Mouse (Mus musculus) spleen, adult 2 months (tissue): ENCODE measurements around the gene Fam131c. TPM values are rescaled to one million over a fixed set of nuclear protein-coding genes. Genes with fewer than 3 reads are reported as not detected.

Experiments used
- DNase-seq, 2 experiments: peaks; one replicate each; pipeline versions ENCODE4 v3.0.0 to v3.0.0-alpha.2; 2012 to 2021; ENCODE audit warnings: low spot score in 2 of 2, low read depth in 1 of 2
- H3K27ac ChIP-seq: fragments of 200-500 bp; 2 replicates; pipeline ENCODE4 v1.5.1; 2012; ENCODE audit warnings: low read length, inconsistent platforms; ENCODE audit not compliant: insufficient read depth
- H3K27me3 ChIP-seq: fragments of 200-500 bp; 2 replicates; pipeline ENCODE4 v1.6.1; 2012; ENCODE audit warnings: mild to moderate bottlenecking, moderate library complexity, low read length, inconsistent platforms; ENCODE audit not compliant: control insufficient read depth, insufficient read depth
- H3K36me3 ChIP-seq: fragments of 200-500 bp; 2 replicates; pipeline ENCODE4 v1.6.1; 2012; ENCODE audit warnings: mild to moderate bottlenecking, low read length, inconsistent platforms; ENCODE audit not compliant: control insufficient read depth, insufficient read depth
- H3K4me1 ChIP-seq: fragments of 200-500 bp; 2 replicates; pipeline ENCODE4 v1.6.1; 2011; ENCODE audit warnings: inconsistent platforms; ENCODE audit not compliant: control insufficient read depth, insufficient read depth, insufficient read length
- H3K4me3 ChIP-seq: fragments of 200-500 bp; 2 replicates; pipeline ENCODE4 v1.5.1; 2011; ENCODE audit warnings: mild to moderate bottlenecking, inconsistent platforms; ENCODE audit not compliant: insufficient read depth, insufficient read length; ENCODE audit errors: extremely low read depth
- CTCF ChIP-seq: fragments of 200-500 bp; IDR thresholded peaks from 2 replicates; pipeline ENCODE4 v1.5.1; 2011; ENCODE audit warnings: mild to moderate bottlenecking, inconsistent platforms; ENCODE audit not compliant: insufficient read depth, insufficient read length, insufficient replicate concordance; ENCODE audit errors: extremely low read depth
- POLR2A ChIP-seq: fragments of 200-500 bp; IDR thresholded peaks from 2 replicates; pipeline ENCODE4 v1.6.1; 2011; ENCODE audit warnings: low read depth, low read length, inconsistent platforms
- WGBS: fragments of 180-500 bp; shearing (Covaris S2); methylation state at CpG from one replicate; pipeline ENCODE4 v1.1.7; 2018; 5-methylcytosine and 5-hydroxymethylcytosine counted together
- polyA plus RNA-seq: library from polyadenylated mRNA; depleted of rRNA; stranded (reverse); fragments of >200 nt; gene quantifications from 2 replicates; pipeline ENCODE4 v1.2.3, GENCODE M21; 2012

Fam131c gene
- polyA plus RNA-seq, 1 experiment: 0.22 TPM

DNA sequence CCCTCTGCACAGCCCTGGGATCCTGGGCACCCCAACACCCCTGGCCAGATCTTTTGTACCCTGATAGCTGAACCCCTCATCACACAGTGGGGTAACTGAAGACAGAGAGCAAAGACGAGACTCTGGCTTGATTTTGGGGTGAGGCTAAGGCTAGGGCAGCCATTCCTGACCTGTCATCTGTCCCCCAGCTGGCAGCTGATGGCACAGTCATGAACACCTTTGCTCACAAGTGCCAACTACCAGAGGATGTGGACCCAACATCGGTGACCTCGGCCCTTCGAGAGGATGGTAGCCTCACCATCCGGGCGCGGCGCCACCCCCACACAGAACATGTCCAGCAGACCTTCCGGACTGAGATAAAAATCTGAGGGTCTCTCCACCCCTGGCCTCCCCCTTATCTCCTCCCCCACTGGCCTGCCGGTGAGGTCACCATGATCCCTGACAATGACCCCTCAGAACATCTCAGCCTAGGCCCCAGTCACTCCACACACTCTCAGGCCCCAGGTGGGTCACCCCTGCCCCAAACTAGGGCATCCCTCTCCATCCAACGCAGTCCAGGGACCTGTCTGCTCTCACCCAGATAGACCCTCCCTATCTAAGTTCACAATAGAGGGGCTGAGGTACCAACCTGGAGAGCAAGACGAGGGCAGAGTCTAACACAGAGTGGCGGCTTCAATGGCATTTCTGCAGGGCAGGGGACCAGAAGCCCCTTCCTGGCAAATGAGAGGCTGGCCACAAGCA is 55.8 kb downstream of the Fam131c start:
- DNase-seq: no peak
- Histone ChIP-seq H3K36me3 (no peaks in the 10 kb centered on the region), H3K27me3 (no peaks in the 10 kb centered on the region), H3K4me3 (no peak overlapping the region), H3K4me1 (peaks cover 14% of the 10 kb centered on the region; the same call in 1 of the 2 replicates), H3K27ac (no peak overlapping the region)
- WGBS: 90% methylated on average over 13 of the region's 13 CpGs
- TF ChIP-seq CTCF: no peak
- no peak for TF ChIP-seq POLR2A

DNA sequence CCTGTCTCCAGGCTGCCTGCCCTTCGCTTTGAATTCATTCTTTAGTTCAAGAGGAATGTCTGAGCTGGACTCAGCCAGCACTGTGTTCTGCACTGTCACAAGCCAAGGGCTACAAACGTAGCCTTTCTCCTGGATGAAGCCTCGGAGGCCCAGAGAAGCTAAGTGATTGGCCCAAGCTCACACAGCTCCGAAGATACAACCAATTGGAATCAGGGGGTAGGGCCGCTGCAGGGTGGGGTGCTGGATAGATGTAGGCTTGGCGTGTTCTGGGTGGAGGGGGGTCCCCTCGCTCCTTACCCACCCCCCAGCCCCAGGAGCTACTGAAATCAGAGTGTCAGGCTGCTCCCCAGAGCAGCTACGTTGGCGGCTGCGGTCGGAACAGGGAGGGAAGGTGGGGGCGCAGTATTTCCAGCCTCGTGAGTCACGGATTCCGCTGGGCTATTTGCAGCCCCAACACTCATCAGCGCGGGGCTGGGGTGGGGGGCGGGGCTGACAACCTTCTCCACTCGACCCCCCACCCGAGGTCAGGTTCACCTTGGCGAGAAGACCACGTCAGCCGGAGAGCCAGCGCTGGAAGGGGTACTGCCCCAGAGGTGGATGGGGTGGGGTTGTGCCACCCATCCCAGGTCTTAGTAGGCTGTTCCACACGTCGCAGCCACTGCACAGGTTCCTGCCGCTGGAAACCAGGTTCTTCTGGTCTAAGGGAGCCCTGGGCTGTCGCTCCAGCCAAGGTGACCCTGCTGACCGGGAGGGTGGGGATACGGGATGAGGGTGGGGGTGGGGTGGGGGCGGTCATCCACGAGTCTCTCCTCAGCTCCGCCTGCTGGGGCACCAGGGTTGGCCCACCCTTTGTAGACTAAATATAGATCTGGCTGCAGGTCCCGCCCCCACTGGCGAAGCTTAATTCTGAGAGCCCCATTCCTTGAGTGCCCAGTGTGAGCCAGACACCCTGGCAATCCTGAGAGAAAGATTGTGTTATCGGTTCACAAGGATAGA is 57.8 kb downstream of the Fam131c start:
- peak overlapping the region; percentile 45; the same call in 1 of the 2 replicates for H3K4me3 ChIP-seq
- TF ChIP-seq CTCF: no peak
- no peak for TF ChIP-seq POLR2A
- no peak overlapping the region for H3K27ac ChIP-seq
- DNase-seq: peak; percentile 49 to 56
- WGBS: 6% methylated on average over 33 of the region's 36 CpGs
- no peaks in the 10 kb centered on the region for H3K36me3 ChIP-seq
- H3K27me3 ChIP-seq: no peaks in the 10 kb centered on the region
- H3K4me1 ChIP-seq: peaks cover 4% of the 10 kb centered on the region; the same call in 1 of the 2 replicates

DNA sequence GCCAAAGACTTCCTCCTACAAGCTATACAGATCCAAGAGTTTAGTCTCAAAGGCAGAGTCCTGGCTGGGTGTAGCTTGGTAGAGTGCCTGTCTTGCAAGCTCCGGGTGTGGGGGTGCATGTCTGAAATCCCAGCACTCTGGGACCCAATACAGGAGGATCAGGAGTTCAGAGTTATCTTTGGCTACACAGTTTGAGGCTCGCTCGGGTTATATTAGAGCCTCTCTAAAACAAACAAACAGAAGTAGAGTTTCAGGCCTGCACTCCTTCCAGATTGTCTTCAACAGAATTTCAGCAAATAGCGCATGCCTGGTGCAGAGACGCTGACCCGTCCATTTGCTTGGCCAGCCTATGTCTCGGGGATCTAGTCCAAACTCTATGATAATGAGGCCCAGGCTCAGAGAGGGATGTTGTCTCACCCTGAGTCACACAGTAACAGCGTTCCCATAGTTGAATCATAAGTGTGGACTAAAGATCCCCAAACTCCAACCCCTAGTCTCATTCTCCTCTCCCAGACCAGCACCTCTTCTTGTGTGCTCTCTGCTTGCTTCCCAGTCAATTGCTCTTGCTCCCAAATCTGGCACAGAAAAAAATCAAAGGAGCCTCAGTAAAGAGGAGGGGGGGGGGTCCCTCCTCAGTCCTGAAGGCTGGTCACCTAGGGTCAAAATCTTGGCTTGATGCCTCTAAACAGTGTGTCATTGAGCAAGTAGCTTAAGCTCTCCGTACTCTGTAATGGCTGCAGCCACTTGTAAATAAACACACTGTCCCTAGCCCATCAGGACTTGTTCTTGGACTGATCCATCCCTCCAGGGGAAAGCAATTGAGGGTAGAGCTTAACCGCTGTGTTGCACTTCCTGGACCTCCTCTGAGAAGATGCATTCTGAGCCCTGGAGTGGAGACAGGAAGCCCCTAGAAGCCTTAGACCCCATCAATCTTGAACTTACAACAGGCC is 59.1 kb downstream of the Fam131c start:
- WGBS: 91% methylated on average over 10 of the region's 10 CpGs
- TF ChIP-seq CTCF (no peak), POLR2A (no peak)
- no peak overlapping the region for H3K27ac ChIP-seq
- H3K4me3 ChIP-seq: no peak overlapping the region
- no peaks in the 10 kb centered on the region for H3K27me3 ChIP-seq
- no peak for DNase-seq
- peaks cover 4% of the 10 kb centered on the region; the same call in 1 of the 2 replicates for H3K4me1 ChIP-seq
- H3K36me3 ChIP-seq: no peaks in the 10 kb centered on the region

DNA sequence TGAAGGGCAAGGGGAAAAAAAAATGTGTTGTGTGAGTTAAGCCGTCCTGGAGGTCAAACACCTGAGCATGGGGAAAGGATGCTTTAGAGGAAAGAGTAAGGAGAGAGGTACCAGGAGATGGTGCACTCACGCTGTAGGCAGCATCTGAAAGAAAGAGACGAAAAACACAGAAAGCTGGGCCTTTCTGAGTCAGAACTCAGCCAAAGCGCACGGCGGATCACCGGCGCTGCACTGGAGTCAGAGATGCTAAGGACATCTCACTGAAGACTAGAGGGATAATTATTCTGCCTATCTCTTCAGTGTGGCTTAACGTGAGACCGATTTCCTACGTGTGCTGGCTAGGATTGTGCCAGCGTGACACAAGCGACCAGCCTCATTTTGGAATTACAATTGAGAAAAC is 59.9 kb downstream of the Fam131c start:
- 94% methylated on average over 13 of the region's 13 CpGs for WGBS
- H3K27me3 ChIP-seq: no peaks in the 10 kb centered on the region
- no peak overlapping the region for H3K27ac ChIP-seq
- TF ChIP-seq POLR2A (no peak), CTCF (no peak)
- H3K36me3 ChIP-seq: no peaks in the 10 kb centered on the region
- no peak for DNase-seq
- peaks cover 4% of the 10 kb centered on the region; the same call in 1 of the 2 replicates for H3K4me1 ChIP-seq
- H3K4me3 ChIP-seq: no peak overlapping the region

DNA sequence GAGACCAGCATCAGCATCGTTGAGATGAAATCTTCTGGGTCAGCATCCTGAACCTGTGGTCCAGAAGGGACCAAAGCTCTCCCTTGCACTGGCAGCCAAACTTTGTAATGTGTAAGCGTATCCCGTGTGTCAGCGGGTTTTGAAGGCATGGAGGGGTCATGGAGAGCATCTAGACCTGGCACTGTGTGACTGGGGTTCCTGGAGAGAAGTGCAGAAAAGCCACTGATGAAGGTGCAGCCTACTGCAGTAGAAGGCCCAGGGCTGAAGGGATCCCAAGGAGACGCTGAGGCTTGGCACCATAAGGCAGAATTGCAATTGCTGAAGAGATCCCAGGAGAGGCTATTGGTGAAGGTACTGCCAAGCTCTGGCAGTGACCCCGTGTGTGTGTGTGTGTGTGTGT is 61.4 kb downstream of the Fam131c start:
- Histone ChIP-seq H3K27ac (no peak overlapping the region), H3K4me1 (peaks cover 4% of the 10 kb centered on the region; the same call in 1 of the 2 replicates), H3K36me3 (no peaks in the 10 kb centered on the region), H3K27me3 (no peaks in the 10 kb centered on the region), H3K4me3 (no peak overlapping the region)
- no peak for DNase-seq
- TF ChIP-seq POLR2A (no peak), CTCF (no peak)
- WGBS: 82% methylated on average over 6 of the region's 6 CpGs

DNA sequence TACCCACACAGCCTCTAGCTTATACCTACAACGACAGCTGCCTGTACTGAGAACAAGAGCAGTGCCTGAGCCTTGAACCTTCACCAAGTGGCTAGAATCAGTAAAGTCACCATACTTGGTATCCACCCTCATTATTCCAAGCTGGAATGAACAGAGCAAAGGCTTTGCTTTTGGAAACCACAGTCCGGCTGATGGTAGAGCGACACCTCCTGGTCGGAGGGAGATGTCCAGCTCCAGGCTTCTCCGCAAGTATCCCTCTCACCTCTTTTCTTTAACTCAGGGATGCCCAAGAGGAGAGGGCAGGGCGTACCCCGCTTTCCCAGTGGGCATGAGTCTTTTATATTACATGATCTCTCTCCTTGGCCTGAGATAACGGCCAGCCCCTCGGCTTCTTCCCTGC is 61.8 kb downstream of the Fam131c start:
- WGBS: 62% methylated on average over 9 of the region's 9 CpGs
- TF ChIP-seq POLR2A (no peak), CTCF (peak; percentile 41; the same call in 1 of the 2 replicates)
- H3K4me3 ChIP-seq: no peak overlapping the region
- no peak for DNase-seq
- H3K36me3 ChIP-seq: no peaks in the 10 kb centered on the region
- H3K27ac ChIP-seq: no peak overlapping the region
- H3K4me1 ChIP-seq: peaks cover 4% of the 10 kb centered on the region; the same call in 1 of the 2 replicates
- H3K27me3 ChIP-seq: no peaks in the 10 kb centered on the region
